Mouse (Mus musculus): Measurements from ENCODE around the gene Smap2. TPM values are rescaled to one million over a fixed set of nuclear protein-coding genes. Genes with fewer than 3 reads are reported as not detected.

The Smap2 gene
- polyA plus RNA-seq, 1 experiment from 2014 or later, result 14.8 TPM

GRCm38 (mm10) chr4:120952163-120952562, 64.9 kb downstream of the Smap2 start:
- H3K27me3 ChIP-seq (ENCODE audit: control insufficient read depth, insufficient read depth, low read length), result no peaks in the 10 kb centered on the region
- H3K4me2 ChIP-seq (ENCODE audit: low read length), result peak overlapping the region; percentile 80
- H3K27ac ChIP-seq (replicated peaks in 1 of 2; ENCODE audit: control insufficient read depth in 1 of 2, insufficient read depth in 1 of 2, low read depth in 2 of 2, low read length in 2 of 2), result peak overlapping the region; percentile 93 to 96
- H3K9ac ChIP-seq (ENCODE audit: low read length), result peak overlapping the region; percentile 93
- ATAC-seq (ENCODE audit: insufficient number of reproducible peaks, insufficient read depth, low FRiP score, low read depth), result peak; percentile 28; the same call in 1 of the 2 replicates
- peaks cover 4% of the 10 kb centered on the region for H3K36me3 ChIP-seq (ENCODE audit: control insufficient read depth, insufficient read depth, low read length)
- peaks cover 0 to 8% of the 10 kb centered on the region in 2 experiments; a peak in 2 of 4 replicates for H3K4me1 ChIP-seq (ENCODE audit: control insufficient read depth in 2 of 2, insufficient read depth in 2 of 2, low read length in 2 of 2)
- H3K9me3 ChIP-seq (ENCODE audit: control insufficient read depth, low read length), result no peaks in the 10 kb centered on the region
- 38% methylated on average over 6 of the region's 6 CpGs for WGBS
- H3K4me3 ChIP-seq (ENCODE audit: control insufficient read depth in 1 of 2, insufficient read depth in 1 of 2, low read depth in 1 of 2, low read length in 2 of 2), result peak overlapping the region; percentile 82 to 86; a peak in 3 of 4 replicates

- Histone ChIP-seq H3K27ac (replicated peaks in 1 of 2; ENCODE audit: control insufficient read depth in 1 of 2, insufficient read depth in 1 of 2, low read depth in 2 of 2, low read length in 2 of 2) (peak within 1 kb of the TSS; percentile 93 to 96), H3K9ac (ENCODE audit: low read length) (peak within 1 kb of the TSS; percentile 93), H3K4me3 (ENCODE audit: control insufficient read depth in 1 of 2, insufficient read depth in 1 of 2, low read depth in 1 of 2, low read length in 2 of 2) (peak within 1 kb of the TSS; percentile 82 to 86), H3K4me2 (ENCODE audit: low read length) (peak within 1 kb of the TSS; percentile 80), H3K9me3 (ENCODE audit: control insufficient read depth, low read length) (no peaks in the 10 kb centered on the region), H3K4me1 (ENCODE audit: control insufficient read depth in 2 of 2, insufficient read depth in 2 of 2, low read length in 2 of 2) (peaks cover 0 to 8% of the 10 kb centered on the region in 2 experiments; a peak in 2 of 4 replicates), H3K36me3 (ENCODE audit: control insufficient read depth, insufficient read depth, low read length) (peaks cover 11% of the 10 kb centered on the region), H3K27me3 (ENCODE audit: control insufficient read depth, insufficient read depth, low read length) (no peaks in the 10 kb centered on the region)
- under 1% methylated on average over 52 of the region's 60 CpGs for WGBS
- ATAC-seq (ENCODE audit: insufficient number of reproducible peaks, insufficient read depth, low FRiP score, low read depth), result peak; percentile 95
These were observed 65.5 kb downstream of the Smap2 start, which contains the start of gene Zfp69 for GRCm38 (mm10) chr4:120951428-120951973. Gene Zfp69 (minus strand): TSS chr4:120951699.

GRCm38 (mm10) chr4:120950763-120951427, 66.2 kb downstream of the Smap2 start:
- peak overlapping the region; percentile 82 to 86 for H3K4me3 ChIP-seq (ENCODE audit: control insufficient read depth in 1 of 2, insufficient read depth in 1 of 2, low read depth in 1 of 2, low read length in 2 of 2)
- peaks cover 16% of the 10 kb centered on the region for H3K36me3 ChIP-seq (ENCODE audit: control insufficient read depth, insufficient read depth, low read length)
- H3K9ac ChIP-seq (ENCODE audit: low read length), result peak overlapping the region; percentile 93
- H3K4me1 ChIP-seq (ENCODE audit: control insufficient read depth in 2 of 2, insufficient read depth in 2 of 2, low read length in 2 of 2), result peaks cover 0 to 8% of the 10 kb centered on the region in 2 experiments; a peak in 2 of 4 replicates
- ATAC-seq (ENCODE audit: insufficient number of reproducible peaks, insufficient read depth, low FRiP score, low read depth), result 0 out of 2 replicates have a peak, but pooled peaks have one; percentile 21
- peak overlapping the region; percentile 80 for H3K4me2 ChIP-seq (ENCODE audit: low read length)
- 1% methylated on average over 20 of the region's 20 CpGs for WGBS
- peak overlapping the region; percentile 87 to 93 for H3K27ac ChIP-seq (replicated peaks in 1 of 2; ENCODE audit: control insufficient read depth in 1 of 2, insufficient read depth in 1 of 2, low read depth in 2 of 2, low read length in 2 of 2)
- H3K9me3 ChIP-seq (ENCODE audit: control insufficient read depth, low read length), result no peaks in the 10 kb centered on the region
- no peaks in the 10 kb centered on the region for H3K27me3 ChIP-seq (ENCODE audit: control insufficient read depth, insufficient read depth, low read length)

GRCm38 (mm10) chr4:120948938-120949337, 68.1 kb downstream of the Smap2 start:
- Histone ChIP-seq H3K4me2 (ENCODE audit: low read length) (peak overlapping the region; percentile 80), H3K9me3 (ENCODE audit: control insufficient read depth, low read length) (no peaks in the 10 kb centered on the region), H3K4me3 (ENCODE audit: control insufficient read depth in 1 of 2, insufficient read depth in 1 of 2, low read depth in 1 of 2, low read length in 2 of 2) (peak overlapping the region; percentile 2 to 82; a peak in 2 of 4 replicates), H3K27ac (replicated peaks in 1 of 2; ENCODE audit: control insufficient read depth in 1 of 2, insufficient read depth in 1 of 2, low read depth in 2 of 2, low read length in 2 of 2) (peak overlapping the region; percentile 1 to 93; a peak in 3 of 4 replicates), H3K36me3 (ENCODE audit: control insufficient read depth, insufficient read depth, low read length) (peaks cover 32% of the 10 kb centered on the region), H3K4me1 (ENCODE audit: control insufficient read depth in 2 of 2, insufficient read depth in 2 of 2, low read length in 2 of 2) (peaks cover 0 to 8% of the 10 kb centered on the region in 2 experiments; a peak in 2 of 4 replicates), H3K27me3 (ENCODE audit: control insufficient read depth, insufficient read depth, low read length) (no peaks in the 10 kb centered on the region), H3K9ac (ENCODE audit: low read length) (peak overlapping the region; percentile 93; the same call in 1 of the 2 replicates)
- ATAC-seq (ENCODE audit: insufficient number of reproducible peaks, insufficient read depth, low FRiP score, low read depth), result no peak
- WGBS, result 54% methylated on average over 3 of the region's 3 CpGs

GRCm38 (mm10) chr4:120935006-120935405, 82.0 kb downstream of the Smap2 start:
- Histone ChIP-seq H3K9me3 (ENCODE audit: control insufficient read depth, low read length) (peaks cover 9% of the 10 kb centered on the region), H3K27ac (replicated peaks in 1 of 2; ENCODE audit: control insufficient read depth in 1 of 2, insufficient read depth in 1 of 2, low read depth in 2 of 2, low read length in 2 of 2) (no peak overlapping the region), H3K9ac (ENCODE audit: low read length) (no peak overlapping the region), H3K36me3 (ENCODE audit: control insufficient read depth, insufficient read depth, low read length) (peaks cover 41% of the 10 kb centered on the region), H3K4me3 (ENCODE audit: control insufficient read depth in 1 of 2, insufficient read depth in 1 of 2, low read depth in 1 of 2, low read length in 2 of 2) (no peak overlapping the region), H3K4me1 (ENCODE audit: control insufficient read depth in 2 of 2, insufficient read depth in 2 of 2, low read length in 2 of 2) (no peaks in the 10 kb centered on the region), H3K4me2 (ENCODE audit: low read length) (no peak overlapping the region), H3K27me3 (ENCODE audit: control insufficient read depth, insufficient read depth, low read length) (no peaks in the 10 kb centered on the region)
- no peak for ATAC-seq (ENCODE audit: insufficient number of reproducible peaks, insufficient read depth, low FRiP score, low read depth)
- WGBS, result 57% methylated on average over 3 of the region's 3 CpGs

- H3K9ac ChIP-seq (ENCODE audit: low read length), result no peak overlapping the region
- H3K4me2 ChIP-seq (ENCODE audit: low read length), result no peak overlapping the region
- 92% methylated on average over 18 of the region's 18 CpGs for WGBS
- peaks cover 41% of the 10 kb centered on the region for H3K36me3 ChIP-seq (ENCODE audit: control insufficient read depth, insufficient read depth, low read length)
- no peak overlapping the region for H3K4me3 ChIP-seq (ENCODE audit: control insufficient read depth in 1 of 2, insufficient read depth in 1 of 2, low read depth in 1 of 2, low read length in 2 of 2)
- H3K27me3 ChIP-seq (ENCODE audit: control insufficient read depth, insufficient read depth, low read length), result no peaks in the 10 kb centered on the region
- no peak for ATAC-seq (ENCODE audit: insufficient number of reproducible peaks, insufficient read depth, low FRiP score, low read depth)
- no peak overlapping the region for H3K27ac ChIP-seq (replicated peaks in 1 of 2; ENCODE audit: control insufficient read depth in 1 of 2, insufficient read depth in 1 of 2, low read depth in 2 of 2, low read length in 2 of 2)
- H3K4me1 ChIP-seq (ENCODE audit: control insufficient read depth in 2 of 2, insufficient read depth in 2 of 2, low read length in 2 of 2), result no peaks in the 10 kb centered on the region
- peaks cover 9% of the 10 kb centered on the region for H3K9me3 ChIP-seq (ENCODE audit: control insufficient read depth, low read length)
These were observed 86.3 kb downstream of the Smap2 start for GRCm38 (mm10) chr4:120930736-120931135.

GRCm38 (mm10) chr4:120928686-120929085, 88.4 kb downstream of the Smap2 start:
- Histone ChIP-seq H3K4me1 (ENCODE audit: control insufficient read depth in 2 of 2, insufficient read depth in 2 of 2, low read length in 2 of 2) (peaks cover 0 to 3% of the 10 kb centered on the region in 2 experiments; a peak in 1 of 4 replicates), H3K4me2 (ENCODE audit: low read length) (no peak overlapping the region), H3K4me3 (ENCODE audit: control insufficient read depth in 1 of 2, insufficient read depth in 1 of 2, low read depth in 1 of 2, low read length in 2 of 2) (no peak overlapping the region), H3K27me3 (ENCODE audit: control insufficient read depth, insufficient read depth, low read length) (no peaks in the 10 kb centered on the region), H3K9ac (ENCODE audit: low read length) (no peak overlapping the region), H3K27ac (replicated peaks in 1 of 2; ENCODE audit: control insufficient read depth in 1 of 2, insufficient read depth in 1 of 2, low read depth in 2 of 2, low read length in 2 of 2) (no peak overlapping the region), H3K36me3 (ENCODE audit: control insufficient read depth, insufficient read depth, low read length) (peaks cover 25% of the 10 kb centered on the region), H3K9me3 (ENCODE audit: control insufficient read depth, low read length) (peaks cover 9% of the 10 kb centered on the region)
- no peak for ATAC-seq (ENCODE audit: insufficient number of reproducible peaks, insufficient read depth, low FRiP score, low read depth)
- WGBS, result 75% methylated on average over 3 of the region's 3 CpGs

Measured in heart, embryonic 14.5 days (tissue).